Mouse (Mus musculus) embryo, embryonic 11.5 days (tissue): ENCODE measurements around the gene Nacc1.
"Not testable (repeated sequence)": the region's sequence is repeated elsewhere in the genome, so short reads cannot be mapped to it uniquely, and the experiment has no call there.

Source experiments
- DNase-seq: peaks from one replicate; pipeline ENCODE4 v3.0.0-alpha.2; 2012; ENCODE audit warnings: low read depth, low spot score

The Nacc1 gene

GRCm38 (mm10) chr8:84640617-84641294 is 46.9 kb downstream of the Nacc1 start:
- no peak for DNase-seq

GRCm38 (mm10) chr8:84640010-84640588 is 47.6 kb downstream of the Nacc1 start:
- DNase-seq = no peak

GRCm38 (mm10) chr8:84639162-84640009 is 48.3 kb downstream of the Nacc1 start:
- peak; percentile 95 for DNase-seq

- DNase-seq = no peak
Observed at GRCm38 (mm10) chr8:84638555-84639161, 49.0 kb downstream of the Nacc1 start.

- DNase-seq = no peak
Observed at GRCm38 (mm10) chr8:84637946-84638554, 49.6 kb downstream of the Nacc1 start.

GRCm38 (mm10) chr8:84636051-84636691 is 51.5 kb downstream of the Nacc1 start:
- DNase-seq = no peak

- no peak for DNase-seq
Observed at GRCm38 (mm10) chr8:84635397-84636050, 52.1 kb downstream of the Nacc1 start.

- no peak for DNase-seq
Observed at GRCm38 (mm10) chr8:84634849-84635304, 52.8 kb downstream of the Nacc1 start.

GRCm38 (mm10) chr8:84633841-84634584 is 53.6 kb downstream of the Nacc1 start:
- no peak for DNase-seq

- no peak for DNase-seq
Observed at GRCm38 (mm10) chr8:84631813-84632212, 55.8 kb downstream of the Nacc1 start.

- no peak for DNase-seq
Observed at GRCm38 (mm10) chr8:84630145-84630544, 57.5 kb downstream of the Nacc1 start.

GRCm38 (mm10) chr8:84629586-84629985 is 58.1 kb downstream of the Nacc1 start:
- no peak for DNase-seq

- not testable (repeated sequence) for DNase-seq
Observed at GRCm38 (mm10) chr8:84623425-84623824, 64.2 kb downstream of the Nacc1 start.

GRCm38 (mm10) chr8:84621102-84621625 is 66.5 kb downstream of the Nacc1 start:
- no peak for DNase-seq
